Mouse (Mus musculus) bone marrow macrophage, adult 2 months (primary cell): Measurements from ENCODE around the gene Gse1.

Experiments used
- CTCF ChIP-seq: IDR thresholded peaks from 2 replicates; pipeline ENCODE4 v1.5.1; 2012; ENCODE audit warnings: low read depth, mild to moderate bottlenecking, low read length, moderate library complexity
- POLR2A ChIP-seq: IDR thresholded peaks from 2 replicates; pipeline ENCODE4 v1.6.1; 2012; ENCODE audit warnings: mild to moderate bottlenecking, low read depth, low read length, borderline replicate concordance

GRCm38 (mm10) chr8:120630848-120631247 is 402.6 kb downstream of the Gse1 start:
- TF ChIP-seq POLR2A (no peak), CTCF (no peak)
